Mouse (Mus musculus): Measurements from ENCODE around the gene Meioc.

- TF ChIP-seq HCFC1 (IDR thresholded peaks at IDR 0.05; ENCODE audit: borderline replicate concordance, insufficient read depth, low read length): no peak
- TF ChIP-seq ZC3H11A (IDR thresholded peaks at IDR 0.05; ENCODE audit: borderline replicate concordance, low read depth, low read length): no peak
- no peak for TF ChIP-seq MAFK (IDR thresholded peaks at IDR 0.05; ENCODE audit: insufficient read depth, low read depth, low read length)
- TF ChIP-seq ZNF384 (IDR thresholded peaks at IDR 0.05; ENCODE audit: low read depth, low read length): no peak
Measured at GRCm38 (mm10) chr11:102630731-102631130, 32.8 kb upstream of the Meioc start.
